Mouse (Mus musculus) kidney, postnatal 25 days (tissue): ENCODE data around the gene Gas6.

Experiments
- DNase-seq, 2 experiments: peaks; one replicate each; pipeline ENCODE4 v3.0.0; 2021; ENCODE audit warnings: mixed read lengths in 2 of 2

The Gas6 gene

GRCm38 (mm10) chr8:13504894-13505674 lies 10.8 kb upstream of the Gas6 start:
- DNase-seq = peak; percentile 57 to 78

GRCm38 (mm10) chr8:13503936-13504606 lies 9.8 kb upstream of the Gas6 start:
- no peak for DNase-seq

GRCm38 (mm10) chr8:13501221-13501620 lies 6.9 kb upstream of the Gas6 start:
- no peak for DNase-seq

GRCm38 (mm10) chr8:13493011-13493410 lies 1.3 kb downstream of the Gas6 start:
- DNase-seq = peak; percentile 71 to 84

GRCm38 (mm10) chr8:13492198-13492995 lies 1.9 kb downstream of the Gas6 start:
- peak; percentile 72 to 89 for DNase-seq

GRCm38 (mm10) chr8:13491491-13492010 lies 2.7 kb downstream of the Gas6 start:
- DNase-seq = no peak

- DNase-seq = peak; percentile 52 to 73
Measured at GRCm38 (mm10) chr8:13489986-13490910, 4.0 kb downstream of the Gas6 start.

- DNase-seq = no peak
Measured at GRCm38 (mm10) chr8:13489351-13489750, 4.9 kb downstream of the Gas6 start.

GRCm38 (mm10) chr8:13483191-13483590 lies 11.1 kb downstream of the Gas6 start:
- no peak for DNase-seq

- DNase-seq = peak; percentile 76 to 90
Measured at GRCm38 (mm10) chr8:13482101-13482801, 12.0 kb downstream of the Gas6 start.

GRCm38 (mm10) chr8:13481596-13481995 lies 12.7 kb downstream of the Gas6 start:
- DNase-seq = peak; percentile 83 to 89

- DNase-seq = peak; percentile 34 to 65
Measured at GRCm38 (mm10) chr8:13481089-13481554, 13.2 kb downstream of the Gas6 start.

- peak in 1 of 2 experiments; percentile 42 for DNase-seq
Measured at GRCm38 (mm10) chr8:13475892-13476291, 18.4 kb downstream of the Gas6 start.

GRCm38 (mm10) chr8:13472284-13472683 lies 22.0 kb downstream of the Gas6 start:
- DNase-seq = peak; percentile 47 to 69

GRCm38 (mm10) chr8:13471484-13471883 lies 22.8 kb downstream of the Gas6 start:
- no peak for DNase-seq

- DNase-seq = no peak
Measured at GRCm38 (mm10) chr8:13468737-13469136, 25.6 kb downstream of the Gas6 start.

- DNase-seq = peak in 1 of 2 experiments; percentile 44
Measured at GRCm38 (mm10) chr8:13466989-13467388, 27.3 kb downstream of the Gas6 start.

GRCm38 (mm10) chr8:13465324-13465723 lies 29.0 kb downstream of the Gas6 start:
- DNase-seq = no peak

GRCm38 (mm10) chr8:13462392-13462791 lies 31.9 kb downstream of the Gas6 start:
- DNase-seq = peak; percentile 94 to 95

- peak; percentile 80 to 86 for DNase-seq
Measured at GRCm38 (mm10) chr8:13461843-13462242, 32.4 kb downstream of the Gas6 start.
